Mouse (Mus musculus) heart, embryonic 15.5 days (tissue): ENCODE results near the gene Fgr. TPM values are rescaled to one million over a fixed set of nuclear protein-coding genes. Genes with fewer than 3 reads are reported as not detected.

Experiments
- ATAC-seq: fragments of 200-750 bp; cut with Nextera tagmentation; replicated peaks from 2 replicates; pipeline ENCODE4 v1.8.0; 2017; ENCODE audit warnings: low read depth, moderate TSS enrichment; ENCODE audit not compliant: insufficient number of reproducible peaks, insufficient read depth, low FRiP score
- H3K27ac ChIP-seq: fragments of 300-500 bp; sonication (generic); 2 replicates; pipeline ENCODE4 v1.5.1; 2015; ENCODE audit warnings: mild to moderate bottlenecking, inconsistent platforms
- H3K27me3 ChIP-seq: fragments of 300-500 bp; sonication (generic); 2 replicates; pipeline ENCODE4 v1.6.1; 2015; ENCODE audit warnings: inconsistent platforms
- H3K36me3 ChIP-seq: fragments of 300-500 bp; sonication (generic); 2 replicates; pipeline ENCODE4 v1.6.1; 2015; ENCODE audit warnings: mild to moderate bottlenecking, inconsistent platforms
- H3K4me1 ChIP-seq: fragments of 300-500 bp; sonication (generic); replicated peaks from 2 replicates; pipeline ENCODE4 v1.6.1; 2015; ENCODE audit warnings: inconsistent platforms
- H3K4me2 ChIP-seq: fragments of 300-500 bp; sonication (generic); 2 replicates; pipeline ENCODE4 v1.6.1; 2015; ENCODE audit warnings: inconsistent platforms, mild to moderate bottlenecking, moderate library complexity
- H3K4me3 ChIP-seq: fragments of 300-500 bp; sonication (generic); 2 replicates; pipeline ENCODE4 v1.5.1; 2015; ENCODE audit warnings: mild to moderate bottlenecking, inconsistent platforms
- H3K9ac ChIP-seq: fragments of 300-500 bp; sonication (generic); 2 replicates; pipeline ENCODE4 v1.6.1; 2015; ENCODE audit warnings: mild to moderate bottlenecking, inconsistent platforms
- H3K9me3 ChIP-seq: fragments of 300-500 bp; sonication (generic); replicated peaks from 2 replicates; pipeline ENCODE4 v1.6.1; 2016; ENCODE audit warnings: inconsistent platforms
- WGBS: fragments of 180-500 bp; shearing (Covaris S2); methylation state at CpG from one replicate; pipeline ENCODE4 v1.1.7; 2015; ENCODE audit warnings: mixed read lengths; 5-methylcytosine and 5-hydroxymethylcytosine counted together
- polyA plus RNA-seq: library from polyadenylated mRNA; unstranded; fragments of >200 nt; fragmentation: Nextera tagmentation; extraction: Ambion mirVana; gene quantifications from 2 replicates; pipeline ENCODE4 v1.2.1, GENCODE M21; 2015

Gene Fgr
- polyA plus RNA-seq, 1 experiment from 2014 or later = 0.42 TPM

DNA sequence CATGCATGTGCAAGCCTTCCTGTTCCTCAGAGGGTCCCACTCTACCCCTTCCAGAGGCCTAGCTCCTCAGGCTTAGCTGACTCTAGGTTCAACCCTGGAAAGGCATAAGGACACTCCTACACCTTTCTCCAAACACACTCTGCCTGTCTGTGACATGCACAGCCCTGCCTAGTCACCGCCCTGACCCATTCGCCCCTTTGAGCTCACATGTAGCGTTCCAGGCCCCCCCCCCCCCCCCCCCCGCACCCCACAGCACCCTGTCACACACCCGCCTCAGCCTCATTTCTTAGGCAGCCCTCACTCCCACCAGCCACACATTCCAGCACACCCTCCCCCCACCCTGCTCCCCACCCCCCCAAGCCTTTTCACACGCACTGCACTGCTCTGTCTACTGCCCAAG lies 46.8 kb downstream of the Fgr start:
- Histone ChIP-seq H3K36me3 (no peaks in the 10 kb centered on the region), H3K27ac (peak overlapping the region; percentile 47), H3K4me2 (0 out of 2 replicates have a peak overlapping the region, but pooled peaks have one; percentile 0), H3K4me3 (no peak overlapping the region), H3K4me1 (peaks cover 96% of the 10 kb centered on the region), H3K9me3 (no peaks in the 10 kb centered on the region), H3K27me3 (no peaks in the 10 kb centered on the region), H3K9ac (no peak overlapping the region)
- WGBS = 68% methylated on average over 4 of the region's 6 CpGs
- ATAC-seq = no peak

DNA sequence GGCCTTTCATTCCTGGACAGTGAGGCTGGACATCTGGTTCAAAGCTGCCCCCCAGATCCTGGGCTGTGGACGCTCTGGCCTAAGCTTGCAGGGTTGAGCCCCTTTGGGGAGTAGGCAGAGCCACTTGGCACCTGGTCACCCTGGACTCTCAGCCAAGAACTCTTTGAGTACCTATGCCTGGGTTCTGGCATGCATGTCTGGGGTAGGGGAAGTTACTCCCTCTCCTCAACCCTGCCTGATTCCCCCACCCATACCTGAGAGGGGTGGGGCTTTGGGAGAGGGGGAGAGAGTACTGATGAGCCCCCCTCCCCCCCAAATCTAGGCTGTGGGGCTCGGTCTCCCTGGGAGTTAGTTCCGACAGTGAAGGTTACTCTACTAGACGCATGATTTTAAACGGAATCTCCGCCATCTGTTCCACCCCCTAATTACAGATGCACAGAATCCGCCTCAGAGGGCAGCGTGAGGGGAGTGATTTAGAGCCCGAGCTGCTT lies 47.3 kb downstream of the Fgr start:
- Histone ChIP-seq H3K4me3 (no peak overlapping the region), H3K27me3 (no peaks in the 10 kb centered on the region), H3K9ac (no peak overlapping the region), H3K9me3 (no peaks in the 10 kb centered on the region), H3K27ac (peak overlapping the region; percentile 37; the same call in 1 of the 2 replicates), H3K36me3 (no peaks in the 10 kb centered on the region), H3K4me1 (peaks cover 96% of the 10 kb centered on the region), H3K4me2 (peak overlapping the region; percentile 0; the same call in 1 of the 2 replicates)
- 36% methylated on average over 9 of the region's 9 CpGs for WGBS
- no peak for ATAC-seq

- Histone ChIP-seq H3K27me3 (no peaks in the 10 kb centered on the region), H3K4me1 (peaks cover 96% of the 10 kb centered on the region), H3K27ac (peak overlapping the region; percentile 37; the same call in 1 of the 2 replicates), H3K4me2 (0 out of 2 replicates have a peak overlapping the region, but pooled peaks have one; percentile 21), H3K4me3 (no peak overlapping the region), H3K9ac (no peak overlapping the region), H3K9me3 (no peaks in the 10 kb centered on the region), H3K36me3 (no peaks in the 10 kb centered on the region)
- ATAC-seq = no peak
- 34% methylated on average over 14 of the region's 14 CpGs for WGBS
Measured at GRCm38 (mm10) chr4:133022217-133022616, 48.3 kb downstream of the Fgr start.

- Histone ChIP-seq H3K4me3 (no peak overlapping the region), H3K9me3 (no peaks in the 10 kb centered on the region), H3K27ac (peak overlapping the region; percentile 80; the same call in 1 of the 2 replicates), H3K4me2 (no peak overlapping the region), H3K4me1 (peaks cover 96% of the 10 kb centered on the region), H3K27me3 (no peaks in the 10 kb centered on the region), H3K9ac (peak overlapping the region; percentile 18; the same call in 1 of the 2 replicates), H3K36me3 (no peaks in the 10 kb centered on the region)
- ATAC-seq = no peak
- 78% methylated on average over 14 of the region's 14 CpGs for WGBS
Measured at GRCm38 (mm10) chr4:133022954-133023635, 49.2 kb downstream of the Fgr start.

GRCm38 (mm10) chr4:133023636-133024035 lies 49.7 kb downstream of the Fgr start:
- H3K27ac ChIP-seq = peak overlapping the region; percentile 80; the same call in 1 of the 2 replicates

DNA sequence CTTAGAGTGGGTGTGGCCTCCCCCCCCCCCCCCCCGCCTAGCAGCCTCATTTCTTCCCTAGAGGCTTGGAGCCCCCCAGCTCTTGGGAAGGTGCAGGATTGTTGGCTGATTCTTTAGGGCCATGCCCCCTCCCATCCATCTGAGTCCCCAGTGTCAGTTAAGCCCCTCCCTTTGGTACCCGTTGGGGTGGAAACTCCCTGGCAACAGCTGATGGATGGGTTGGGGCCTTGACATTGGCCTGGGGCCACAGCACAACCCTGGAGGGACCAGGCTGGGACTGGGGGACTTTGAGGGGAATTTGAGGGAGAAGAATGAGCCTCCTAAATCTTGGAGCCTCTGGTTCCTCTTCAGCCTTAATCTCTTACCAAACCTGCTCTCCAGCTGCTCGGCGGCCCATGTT lies 50.5 kb downstream of the Fgr start:
- Histone ChIP-seq H3K4me1 (peaks cover 99% of the 10 kb centered on the region), H3K27me3 (no peaks in the 10 kb centered on the region), H3K9me3 (no peaks in the 10 kb centered on the region), H3K4me3 (no peak overlapping the region), H3K9ac (no peak overlapping the region), H3K27ac (peak overlapping the region; percentile 80), H3K4me2 (peak overlapping the region; percentile 20; the same call in 1 of the 2 replicates), H3K36me3 (no peaks in the 10 kb centered on the region)
- WGBS = 39% methylated on average over 3 of the region's 4 CpGs
- ATAC-seq = no peak

More at GRCm38 (mm10) chr4:133023636-133024035, 49.7 kb downstream of the Fgr start:
- no peaks in the 10 kb centered on the region for H3K9me3 ChIP-seq
- no peaks in the 10 kb centered on the region for H3K27me3 ChIP-seq
- H3K9ac ChIP-seq = peak overlapping the region; percentile 18; the same call in 1 of the 2 replicates
- ATAC-seq = no peak
- peaks cover 96% of the 10 kb centered on the region for H3K4me1 ChIP-seq
- no peak overlapping the region for H3K4me3 ChIP-seq
- WGBS = 74% methylated on average over 6 of the region's 6 CpGs
- no peaks in the 10 kb centered on the region for H3K36me3 ChIP-seq
- H3K4me2 ChIP-seq = no peak overlapping the region

GRCm38 (mm10) chr4:133024969-133025685 lies 51.2 kb downstream of the Fgr start:
- Histone ChIP-seq H3K9me3 (no peaks in the 10 kb centered on the region), H3K36me3 (no peaks in the 10 kb centered on the region), H3K4me3 (no peak overlapping the region), H3K27ac (peak overlapping the region; percentile 80), H3K4me1 (peaks cover 99% of the 10 kb centered on the region), H3K27me3 (no peaks in the 10 kb centered on the region), H3K9ac (peak overlapping the region; percentile 39; the same call in 1 of the 2 replicates), H3K4me2 (peak overlapping the region; percentile 20; the same call in 1 of the 2 replicates)
- peak; percentile 37 for ATAC-seq
- WGBS = 6% methylated on average over 10 of the region's 10 CpGs

GRCm38 (mm10) chr4:133026272-133026671 lies 52.4 kb downstream of the Fgr start:
- H3K4me1 ChIP-seq = peaks cover 87% of the 10 kb centered on the region
- H3K27me3 ChIP-seq = no peaks in the 10 kb centered on the region
- peak overlapping the region; percentile 80 for H3K27ac ChIP-seq
- H3K36me3 ChIP-seq = no peaks in the 10 kb centered on the region
- H3K9ac ChIP-seq = no peak overlapping the region
- no peak overlapping the region for H3K4me2 ChIP-seq
- no peak for ATAC-seq
- no peaks in the 10 kb centered on the region for H3K9me3 ChIP-seq
- 59% methylated on average over 10 of the region's 10 CpGs for WGBS
- no peak overlapping the region for H3K4me3 ChIP-seq

DNA sequence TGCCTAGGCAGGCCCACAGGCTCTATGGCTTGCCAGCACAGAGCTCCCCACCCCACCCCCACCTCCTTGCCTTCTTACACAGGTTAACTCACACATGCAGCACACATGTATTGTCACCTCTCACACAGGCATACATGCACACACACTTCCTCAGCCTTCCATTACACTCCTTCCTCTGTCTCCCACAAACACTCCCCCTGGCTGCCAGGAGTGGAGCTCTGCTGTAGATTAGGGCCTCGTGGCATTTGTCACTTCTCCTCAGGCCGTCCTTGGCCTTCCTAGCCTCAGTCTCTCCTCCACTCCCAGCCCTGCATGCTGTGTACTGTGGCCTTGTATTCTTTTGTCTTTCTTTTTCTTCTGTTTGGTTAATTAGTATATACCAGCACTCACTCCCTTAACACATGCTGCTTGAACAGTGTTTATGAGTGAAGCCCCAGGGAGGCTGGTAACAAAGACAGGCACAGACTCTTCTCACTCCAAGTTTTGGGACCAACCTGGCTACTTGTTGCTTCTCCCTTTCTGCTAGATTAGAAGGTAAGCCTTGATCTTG lies 53.0 kb downstream of the Fgr start:
- no peak overlapping the region for H3K4me2 ChIP-seq
- no peak for ATAC-seq
- WGBS = 2% methylated on average over 2 of the region's 2 CpGs
- no peak overlapping the region for H3K4me3 ChIP-seq
- H3K4me1 ChIP-seq = peaks cover 81% of the 10 kb centered on the region
- no peaks in the 10 kb centered on the region for H3K9me3 ChIP-seq
- H3K27me3 ChIP-seq = no peaks in the 10 kb centered on the region
- H3K9ac ChIP-seq = no peak overlapping the region
- peak overlapping the region; percentile 80 for H3K27ac ChIP-seq
- H3K36me3 ChIP-seq = no peaks in the 10 kb centered on the region

DNA sequence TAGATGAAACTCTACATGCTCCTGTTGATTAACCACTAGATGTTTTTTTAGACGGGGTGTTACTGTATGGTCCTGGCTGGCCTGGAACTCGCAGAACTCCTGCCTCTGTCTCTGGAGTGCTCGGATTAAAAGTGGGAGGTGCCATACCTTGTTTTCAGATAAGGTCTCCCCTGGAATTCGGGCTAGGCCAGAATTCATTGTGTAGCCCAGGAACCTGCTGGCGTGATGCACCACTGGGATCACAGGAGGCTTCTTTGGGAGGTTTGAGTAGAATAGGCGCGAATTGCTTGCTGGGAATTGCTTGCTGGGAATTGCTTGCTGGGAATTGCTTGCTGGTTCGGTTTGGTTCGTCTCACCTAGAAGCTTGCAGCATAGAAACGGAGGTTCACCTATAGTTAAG lies 53.8 kb downstream of the Fgr start:
- no peak overlapping the region for H3K27ac ChIP-seq
- no peak overlapping the region for H3K4me3 ChIP-seq
- H3K4me2 ChIP-seq = no peak overlapping the region
- no peaks in the 10 kb centered on the region for H3K27me3 ChIP-seq
- no peak overlapping the region for H3K9ac ChIP-seq
- 53% methylated on average over 10 of the region's 10 CpGs for WGBS
- ATAC-seq = no peak
- H3K36me3 ChIP-seq = no peaks in the 10 kb centered on the region
- no peaks in the 10 kb centered on the region for H3K9me3 ChIP-seq
- H3K4me1 ChIP-seq = peaks cover 73% of the 10 kb centered on the region

DNA sequence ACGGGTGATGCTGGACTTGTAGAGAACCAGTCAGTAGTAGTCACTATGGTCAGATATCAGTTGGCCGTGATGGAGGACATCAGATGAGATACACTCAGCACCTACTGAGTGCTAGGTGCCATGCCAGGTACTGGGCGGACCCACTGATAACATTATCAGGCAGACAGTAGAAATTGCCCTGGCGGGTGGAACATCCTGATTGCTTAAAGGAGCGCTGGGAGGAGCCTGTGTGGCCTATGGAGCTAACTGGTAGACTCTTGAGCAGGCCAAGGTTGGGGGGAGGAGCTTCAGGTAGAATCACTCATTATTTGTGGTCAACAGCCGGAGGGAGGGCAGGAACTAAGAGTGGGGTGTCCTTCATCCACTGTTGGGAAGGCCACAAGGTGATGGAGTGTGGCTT lies 54.3 kb downstream of the Fgr start:
- Histone ChIP-seq H3K4me2 (no peak overlapping the region), H3K27me3 (no peaks in the 10 kb centered on the region), H3K9me3 (no peaks in the 10 kb centered on the region), H3K9ac (no peak overlapping the region), H3K27ac (no peak overlapping the region), H3K36me3 (no peaks in the 10 kb centered on the region), H3K4me1 (peaks cover 68% of the 10 kb centered on the region), H3K4me3 (no peak overlapping the region)
- no peak for ATAC-seq
- WGBS = 70% methylated on average over 6 of the region's 6 CpGs
